Mouse (Mus musculus) small intestine, adult 2 months (tissue): Measurements from ENCODE around the gene Gm20929. TPM values are rescaled to one million over a fixed set of nuclear protein-coding genes. Genes with fewer than 3 reads are reported as not detected.
"Not testable (repeated sequence)": the region's sequence is repeated elsewhere in the genome, so short reads cannot be mapped to it uniquely, and the experiment has no call there.

Experiments
- H3K27ac ChIP-seq: fragments of 200-500 bp; 2 replicates; pipeline ENCODE4 v1.5.1; 2012; ENCODE audit warnings: low read depth, low read length, control low read depth, inconsistent platforms; ENCODE audit not compliant: insufficient read depth
- H3K27me3 ChIP-seq: fragments of 200-500 bp; 2 replicates; pipeline ENCODE4 v1.6.1; 2012; ENCODE audit warnings: mild to moderate bottlenecking, moderate library complexity, low read length, inconsistent platforms; ENCODE audit not compliant: control insufficient read depth, insufficient read depth
- H3K36me3 ChIP-seq: fragments of 200-500 bp; 2 replicates; pipeline ENCODE4 v1.6.1; 2012; ENCODE audit warnings: mild to moderate bottlenecking, low read length, control low read depth, inconsistent platforms; ENCODE audit not compliant: control insufficient read depth, insufficient read depth
- H3K4me1 ChIP-seq: fragments of 200-500 bp; 2 replicates; pipeline ENCODE4 v1.6.1; 2012; ENCODE audit warnings: low read length, inconsistent platforms, mixed read lengths; ENCODE audit not compliant: control insufficient read depth, insufficient read depth, insufficient read length
- H3K4me3 ChIP-seq: fragments of 200-500 bp; 2 replicates; pipeline ENCODE4 v1.5.1; 2012; ENCODE audit warnings: low read depth, mild to moderate bottlenecking, control low read depth, inconsistent platforms, low read length, moderate library complexity
- WGBS: fragments of 180-500 bp; shearing (Covaris S2); methylation state at CpG from one replicate; pipeline ENCODE4 v1.1.7; 2018; 5-methylcytosine and 5-hydroxymethylcytosine counted together
- polyA plus RNA-seq: library from polyadenylated mRNA; depleted of rRNA; stranded (reverse); fragments of >200 nt; gene quantifications from 2 replicates; pipeline ENCODE4 v1.2.3, GENCODE M21; 2012; rRNA removed

Gm20929 gene
- not detected in 2 replicates for polyA plus RNA-seq

DNA sequence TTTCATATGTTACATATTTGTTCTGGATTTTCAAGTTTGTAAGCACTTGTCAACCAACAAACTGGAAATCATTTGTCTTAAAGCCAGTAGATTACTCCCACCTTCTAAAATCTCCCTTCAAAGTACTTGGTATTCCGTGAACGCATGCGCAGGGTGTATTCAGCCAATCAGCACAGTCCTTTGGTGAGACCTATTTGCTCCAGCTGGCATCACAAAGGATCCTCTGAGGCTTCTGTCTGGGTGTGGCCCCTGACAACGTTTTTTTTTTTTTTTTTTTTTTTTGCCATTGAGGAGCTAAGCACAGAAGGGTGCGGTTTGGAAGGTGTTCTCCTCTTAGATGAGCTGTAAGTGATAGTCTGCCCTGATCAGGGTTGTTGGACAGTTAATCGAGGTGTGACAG is at the start of gene Gm20929:
Gm20929 (plus strand) TSS at position 301 of the 400 bp plus-strand sequence.
- WGBS = no CpG with 5 or more reads among the region's 6 CpGs
- not testable (repeated sequence) for H3K4me1 ChIP-seq, H3K36me3 ChIP-seq, H3K4me3 ChIP-seq, H3K27ac ChIP-seq, H3K27me3 ChIP-seq
